Mouse (Mus musculus): Measurements from ENCODE around the gene Akt1s1. TPM values are rescaled to one million over a fixed set of nuclear protein-coding genes. Genes with fewer than 3 reads are reported as not detected.

Gene Akt1s1
- polyA plus RNA-seq, 2 experiments = 10.0 to 25.8 TPM

GRCm38 (mm10) chr7:44832763-44833162 lies 16.0 kb upstream of the Akt1s1 start:
- 74% methylated on average over 4 of the region's 4 CpGs for WGBS (ENCODE audit: insufficient replicate concordance)
- DNase-seq (ENCODE audit: low read depth in 3 of 3, low spot score in 3 of 3) (no peak), ATAC-seq (ENCODE audit: insufficient read depth) (no peak)
- no peak overlapping the region for H3K4me2 ChIP-seq (ENCODE audit: low read depth)
- no peaks in the 10 kb centered on the region for H3K27me3 ChIP-seq (ENCODE audit: control insufficient read depth, insufficient read depth, low read length)
- TF ChIP-seq EP300 (IDR thresholded peaks at IDR 0.05; ENCODE audit: low read depth) = no peak
- TF ChIP-seq CTCF (IDR thresholded peaks at IDR 0.05; ENCODE audit: low read depth) = no peak
- peaks cover 40% of the 10 kb centered on the region for H3K36me3 ChIP-seq (replicated peaks; ENCODE audit: control insufficient read depth, insufficient read depth, low read depth)
- no peaks in the 10 kb centered on the region for H3K4me1 ChIP-seq (replicated peaks; ENCODE audit: control insufficient read depth in 2 of 2, insufficient read depth in 2 of 2, low read length in 1 of 2)
- no peaks in the 10 kb centered on the region for H3K9me3 ChIP-seq (ENCODE audit: control insufficient read depth, low read length)
- H3K27ac ChIP-seq = no peak overlapping the region
- no peak overlapping the region for H3K9ac ChIP-seq (replicated peaks)
- no peak overlapping the region for H3K4me3 ChIP-seq (ENCODE audit: insufficient read depth in 1 of 2, low read depth in 2 of 2, low read length in 2 of 2)

GRCm38 (mm10) chr7:44835373-44836015 lies 13.3 kb upstream of the Akt1s1 start:
- Histone ChIP-seq H3K36me3 (replicated peaks; ENCODE audit: control insufficient read depth, insufficient read depth, low read depth) (peaks cover 16% of the 10 kb centered on the region), H3K27me3 (ENCODE audit: control insufficient read depth, insufficient read depth, low read length) (peaks cover 6% of the 10 kb centered on the region), H3K4me3 (ENCODE audit: insufficient read depth in 1 of 2, low read depth in 2 of 2, low read length in 2 of 2) (no peak overlapping the region), H3K9ac (replicated peaks) (no peak overlapping the region), H3K4me2 (ENCODE audit: low read depth) (no peak overlapping the region), H3K27ac (no peak overlapping the region), H3K9me3 (ENCODE audit: control insufficient read depth, low read length) (no peaks in the 10 kb centered on the region), H3K4me1 (replicated peaks; ENCODE audit: control insufficient read depth in 2 of 2, insufficient read depth in 2 of 2, low read length in 1 of 2) (no peaks in the 10 kb centered on the region; a peak in 1 of 4 replicates)
- no peak for TF ChIP-seq EP300 (IDR thresholded peaks at IDR 0.05; ENCODE audit: low read depth)
- TF ChIP-seq CTCF (IDR thresholded peaks at IDR 0.05; ENCODE audit: low read depth) = no peak
- 89% methylated on average over 1 of the region's 1 CpGs for WGBS (ENCODE audit: insufficient replicate concordance)
- DNase-seq (ENCODE audit: low read depth in 3 of 3, low spot score in 3 of 3) (no peak), ATAC-seq (ENCODE audit: insufficient read depth) (no peak)

- DNase-seq (ENCODE audit: low read depth in 3 of 3, low spot score in 3 of 3) (no peak), ATAC-seq (ENCODE audit: insufficient read depth) (no peak)
- H3K27ac ChIP-seq = no peak overlapping the region
- 40% methylated on average over 3 of the region's 3 CpGs for WGBS (ENCODE audit: insufficient replicate concordance)
- H3K9ac ChIP-seq (replicated peaks) = no peak overlapping the region
- H3K4me3 ChIP-seq (ENCODE audit: insufficient read depth in 1 of 2, low read depth in 2 of 2, low read length in 2 of 2) = no peak overlapping the region
- no peaks in the 10 kb centered on the region for H3K9me3 ChIP-seq (ENCODE audit: control insufficient read depth, low read length)
- peaks cover 11% of the 10 kb centered on the region for H3K36me3 ChIP-seq (replicated peaks; ENCODE audit: control insufficient read depth, insufficient read depth, low read depth)
- TF ChIP-seq EP300 (IDR thresholded peaks at IDR 0.05; ENCODE audit: low read depth) (no peak), CTCF (IDR thresholded peaks at IDR 0.05; ENCODE audit: low read depth) (no peak)
- H3K27me3 ChIP-seq (ENCODE audit: control insufficient read depth, insufficient read depth, low read length) = peaks cover 6% of the 10 kb centered on the region
- no peak overlapping the region for H3K4me2 ChIP-seq (ENCODE audit: low read depth)
- no peaks in the 10 kb centered on the region; a peak in 1 of 4 replicates for H3K4me1 ChIP-seq (replicated peaks; ENCODE audit: control insufficient read depth in 2 of 2, insufficient read depth in 2 of 2, low read length in 1 of 2)
Observed at GRCm38 (mm10) chr7:44836016-44836404, 12.8 kb upstream of the Akt1s1 start.

GRCm38 (mm10) chr7:44836423-44837053 lies 12.3 kb upstream of the Akt1s1 start:
- no peak overlapping the region for H3K4me3 ChIP-seq (ENCODE audit: insufficient read depth in 1 of 2, low read depth in 2 of 2, low read length in 2 of 2)
- 62% methylated on average over 9 of the region's 9 CpGs for WGBS (ENCODE audit: insufficient replicate concordance)
- H3K27ac ChIP-seq = no peak overlapping the region
- no peak for DNase-seq (ENCODE audit: low read depth in 3 of 3, low spot score in 3 of 3)
- no peak for ATAC-seq (ENCODE audit: insufficient read depth)
- peaks cover 8% of the 10 kb centered on the region for H3K36me3 ChIP-seq (replicated peaks; ENCODE audit: control insufficient read depth, insufficient read depth, low read depth)
- H3K9ac ChIP-seq (replicated peaks) = no peak overlapping the region
- H3K4me2 ChIP-seq (ENCODE audit: low read depth) = no peak overlapping the region
- no peak for TF ChIP-seq CTCF (IDR thresholded peaks at IDR 0.05; ENCODE audit: low read depth)
- TF ChIP-seq EP300 (IDR thresholded peaks at IDR 0.05; ENCODE audit: low read depth) = no peak
- no peaks in the 10 kb centered on the region for H3K9me3 ChIP-seq (ENCODE audit: control insufficient read depth, low read length)
- peaks cover 6% of the 10 kb centered on the region for H3K27me3 ChIP-seq (ENCODE audit: control insufficient read depth, insufficient read depth, low read length)
- H3K4me1 ChIP-seq (replicated peaks; ENCODE audit: control insufficient read depth in 2 of 2, insufficient read depth in 2 of 2, low read length in 1 of 2) = no peaks in the 10 kb centered on the region; a peak in 1 of 4 replicates

GRCm38 (mm10) chr7:44838073-44838472 lies 10.7 kb upstream of the Akt1s1 start:
- ATAC-seq (ENCODE audit: insufficient read depth) = no peak

More at GRCm38 (mm10) chr7:44838073-44838472, 10.7 kb upstream of the Akt1s1 start:
- H3K27ac ChIP-seq = no peak overlapping the region
- H3K4me2 ChIP-seq (ENCODE audit: low read depth) = no peak overlapping the region
- TF ChIP-seq EP300 (IDR thresholded peaks at IDR 0.05; ENCODE audit: low read depth) = no peak
- no peak for TF ChIP-seq CTCF (IDR thresholded peaks at IDR 0.05; ENCODE audit: low read depth)
- no peaks in the 10 kb centered on the region; the same call in 1 of the 2 replicates for H3K36me3 ChIP-seq (replicated peaks; ENCODE audit: control insufficient read depth, insufficient read depth, low read depth)
- no peaks in the 10 kb centered on the region for H3K9me3 ChIP-seq (ENCODE audit: control insufficient read depth, low read length)
- WGBS (ENCODE audit: insufficient replicate concordance) = 66% methylated on average over 6 of the region's 6 CpGs
- no peak overlapping the region for H3K9ac ChIP-seq (replicated peaks)
- H3K27me3 ChIP-seq (ENCODE audit: control insufficient read depth, insufficient read depth, low read length) = peaks cover 6% of the 10 kb centered on the region
- H3K4me3 ChIP-seq (ENCODE audit: insufficient read depth in 1 of 2, low read depth in 2 of 2, low read length in 2 of 2) = no peak overlapping the region
- DNase-seq (ENCODE audit: low read depth in 3 of 3, low spot score in 3 of 3) = no peak
- no peaks in the 10 kb centered on the region; a peak in 1 of 4 replicates for H3K4me1 ChIP-seq (replicated peaks; ENCODE audit: control insufficient read depth in 2 of 2, insufficient read depth in 2 of 2, low read length in 1 of 2)

All from liver, embryonic 14.5 days (tissue).